Mouse (Mus musculus) heart, adult 10 weeks (tissue): Measurements from ENCODE around the gene Npr3. TPM values are rescaled to one million over a fixed set of nuclear protein-coding genes. Genes with fewer than 3 reads are reported as not detected.

ENCODE experiments used
- polyA plus RNA-seq: library from polyadenylated mRNA; stranded (reverse); fragments of 350-450 nt; fragmentation: Illumina TruSeq; extraction: RNeasy Lipid Tissue Mini Kit (QIAGEN cat#74804); gene quantifications from one replicate; pipeline ENCODE4 v1.2.3, GENCODE M21; 2014; ENCODE audit warnings: low read depth, low replicate concordance

Npr3 gene
- 19.5 TPM for polyA plus RNA-seq

DNA sequence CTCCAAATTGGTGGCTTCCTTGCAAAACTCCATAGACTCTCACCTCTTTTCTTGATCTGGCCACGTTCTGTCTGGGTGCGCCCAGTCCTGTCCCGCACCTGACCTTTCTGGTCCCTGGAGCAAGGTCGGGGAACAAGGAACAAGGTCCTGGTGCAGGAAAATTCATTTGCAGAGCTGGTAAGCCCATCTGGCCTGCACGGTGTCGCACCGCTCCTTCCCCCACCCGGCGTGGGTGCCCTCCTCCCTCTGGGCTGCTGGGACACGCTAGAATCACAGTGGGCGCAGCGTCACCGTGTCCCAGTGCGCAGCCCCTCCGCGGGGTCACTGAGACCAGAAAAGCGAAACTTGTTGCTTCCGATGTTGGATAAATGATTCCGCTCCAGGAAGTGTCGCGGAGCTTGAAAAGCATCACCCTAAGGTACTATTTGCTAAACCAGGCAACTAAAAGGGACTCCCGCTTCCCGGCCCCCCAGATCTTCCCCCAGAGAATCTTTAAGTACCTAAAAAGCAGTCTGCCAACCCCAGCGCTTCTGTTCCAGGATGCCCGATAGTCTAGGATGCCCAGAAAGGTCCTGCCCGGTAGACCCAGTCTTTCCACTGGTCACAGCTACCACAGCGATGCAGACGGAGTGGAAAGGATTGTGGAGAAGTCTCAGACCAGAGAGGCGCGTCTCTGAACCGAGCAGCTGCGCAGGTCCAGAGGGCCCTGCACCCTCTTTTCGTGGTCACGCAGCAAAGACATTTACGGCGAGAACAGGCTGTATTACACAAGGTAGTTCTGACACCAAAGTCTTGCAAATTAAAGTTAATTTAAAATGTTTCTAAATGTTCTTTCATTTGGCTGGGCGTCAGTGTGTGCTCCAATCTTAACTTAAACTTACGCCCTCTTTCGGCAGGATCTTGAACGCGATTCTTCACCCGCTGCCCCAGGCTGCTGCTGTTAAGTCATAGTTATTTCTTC lies at the start of gene Npr3:
Gene Npr3 (minus strand): TSS at position 717 of the 961 bp plus-strand sequence.

Other genes with a start within 250 kb of the Npr3 start
- 108 TPM for gene Sub1, start 89.7 kb upstream of the Npr3 start, polyA plus RNA-seq
- gene Zfr, start 210.5 kb upstream of the Npr3 start, polyA plus RNA-seq, result 57.8 TPM